Mouse (Mus musculus) neural tube, embryonic 14.5 days (tissue): Measurements from ENCODE around the gene Tll2. TPM values are rescaled to one million over a fixed set of nuclear protein-coding genes. Genes with fewer than 3 reads are reported as not detected.

Experiments used
- ATAC-seq: fragments of 200-750 bp; cut with Nextera tagmentation; 2 replicates; pipeline ENCODE4 v1.8.0; 2017; ENCODE audit warnings: low read depth, mild to moderate bottlenecking, moderate TSS enrichment, moderate library complexity
- H3K27ac ChIP-seq: fragments of 300-500 bp; sonication (generic); 2 replicates; pipeline ENCODE4 v1.5.1; 2014; ENCODE audit warnings: low read depth, mild to moderate bottlenecking, control low read depth, low read length, moderate library complexity, mixed read lengths
- H3K27me3 ChIP-seq: fragments of 300-500 bp; sonication (generic); 2 replicates; pipeline ENCODE4 v1.6.1; 2014; ENCODE audit warnings: low read length; ENCODE audit not compliant: control insufficient read depth, insufficient read depth
- H3K36me3 ChIP-seq: fragments of 300-500 bp; sonication (generic); 2 replicates; pipeline ENCODE4 v1.6.1; 2014; ENCODE audit warnings: low read length, mixed read lengths; ENCODE audit not compliant: control insufficient read depth, insufficient read depth
- H3K4me1 ChIP-seq: fragments of 300-500 bp; sonication (generic); 2 replicates; pipeline ENCODE4 v1.6.1; 2014; ENCODE audit warnings: low read length; ENCODE audit not compliant: control insufficient read depth, insufficient read depth
- H3K4me2 ChIP-seq: fragments of 300-500 bp; sonication (generic); 2 replicates; pipeline ENCODE4 v1.6.1; 2014; ENCODE audit warnings: mild to moderate bottlenecking, low read depth, low read length, control low read depth
- H3K4me3 ChIP-seq: fragments of 300-500 bp; sonication (generic); 2 replicates; pipeline ENCODE4 v1.5.1; 2014; ENCODE audit warnings: low read depth, low read length, control low read depth, mixed read lengths
- H3K9ac ChIP-seq: fragments of 300-500 bp; sonication (generic); replicated peaks from 2 replicates; pipeline ENCODE4 v1.6.1; 2014; ENCODE audit warnings: low read depth, mild to moderate bottlenecking, control low read depth, low read length, mixed read lengths
- H3K9me3 ChIP-seq: fragments of 300-500 bp; sonication (generic); 2 replicates; pipeline ENCODE4 v1.6.1; 2016; ENCODE audit warnings: low read length; ENCODE audit not compliant: control insufficient read depth
- WGBS: fragments of 180-500 bp; shearing (Covaris S2); extraction: QIAGEN DNeasy Blood & Tissue Kit; methylation state at CpG from one replicate; pipeline ENCODE4 v1.1.7; 2014; 5-methylcytosine and 5-hydroxymethylcytosine counted together
- polyA plus RNA-seq: library from polyadenylated mRNA; unstranded; fragments of >200 nt; fragmentation: Nextera tagmentation; extraction: Ambion mirVana; gene quantifications from 2 replicates; pipeline ENCODE4 v1.2.1, GENCODE M21; 2014

Tll2 gene
- polyA plus RNA-seq, 1 experiment from 2014 or later, result 2.2 TPM

GRCm38 (mm10) chr19:41071500-41071899 lies 135.1 kb downstream of the Tll2 start:
- ATAC-seq, result no peak
- Histone ChIP-seq H3K4me1 (no peaks in the 10 kb centered on the region), H3K4me2 (no peak overlapping the region), H3K9ac (no peak overlapping the region), H3K4me3 (no peak overlapping the region), H3K27ac (no peak overlapping the region), H3K36me3 (no peaks in the 10 kb centered on the region), H3K9me3 (no peaks in the 10 kb centered on the region), H3K27me3 (no peaks in the 10 kb centered on the region)
- WGBS, result 8% methylated on average over 8 of the region's 8 CpGs

GRCm38 (mm10) chr19:41054702-41055101 lies 151.9 kb downstream of the Tll2 start:
- Histone ChIP-seq H3K4me3 (no peak overlapping the region), H3K9me3 (no peaks in the 10 kb centered on the region), H3K27me3 (no peaks in the 10 kb centered on the region), H3K27ac (no peak overlapping the region), H3K9ac (no peak overlapping the region), H3K4me2 (no peak overlapping the region), H3K4me1 (no peaks in the 10 kb centered on the region), H3K36me3 (no peaks in the 10 kb centered on the region)
- WGBS, result 73% methylated on average over 4 of the region's 4 CpGs
- no peak for ATAC-seq

- no peak overlapping the region for H3K4me3 ChIP-seq
Measured at GRCm38 (mm10) chr19:41053530-41053929, 153.1 kb downstream of the Tll2 start.

GRCm38 (mm10) chr19:41052247-41052646 lies 154.4 kb downstream of the Tll2 start:
- 68% methylated on average over 5 of the region's 5 CpGs for WGBS
- no peak overlapping the region for H3K9ac ChIP-seq
- H3K27ac ChIP-seq, result no peak overlapping the region
- no peaks in the 10 kb centered on the region for H3K36me3 ChIP-seq
- H3K4me3 ChIP-seq, result no peak overlapping the region
- no peaks in the 10 kb centered on the region for H3K27me3 ChIP-seq
- no peaks in the 10 kb centered on the region for H3K4me1 ChIP-seq
- no peaks in the 10 kb centered on the region for H3K9me3 ChIP-seq
- H3K4me2 ChIP-seq, result no peak overlapping the region
- ATAC-seq, result no peak

More at GRCm38 (mm10) chr19:41053530-41053929, 153.1 kb downstream of the Tll2 start:
- no peak for ATAC-seq
- no peaks in the 10 kb centered on the region for H3K4me1 ChIP-seq
- no peaks in the 10 kb centered on the region for H3K27me3 ChIP-seq
- no peak overlapping the region for H3K9ac ChIP-seq
- no peak overlapping the region for H3K4me2 ChIP-seq
- H3K9me3 ChIP-seq, result no peaks in the 10 kb centered on the region
- no peak overlapping the region for H3K27ac ChIP-seq
- 36% methylated on average over 10 of the region's 10 CpGs for WGBS
- H3K36me3 ChIP-seq, result no peaks in the 10 kb centered on the region

- Histone ChIP-seq H3K9ac (no peak overlapping the region), H3K27me3 (no peaks in the 10 kb centered on the region), H3K9me3 (no peaks in the 10 kb centered on the region), H3K4me3 (no peak overlapping the region), H3K27ac (no peak overlapping the region), H3K36me3 (no peaks in the 10 kb centered on the region), H3K4me2 (no peak overlapping the region), H3K4me1 (no peaks in the 10 kb centered on the region)
- 95% methylated on average over 1 of the region's 1 CpGs for WGBS
- no peak for ATAC-seq
Measured at GRCm38 (mm10) chr19:41051714-41052113, 154.9 kb downstream of the Tll2 start.

GRCm38 (mm10) chr19:41048187-41048559 lies 158.5 kb downstream of the Tll2 start:
- no peaks in the 10 kb centered on the region for H3K4me1 ChIP-seq
- H3K4me3 ChIP-seq, result no peak overlapping the region
- H3K27ac ChIP-seq, result no peak overlapping the region
- H3K4me2 ChIP-seq, result no peak overlapping the region
- no peak for ATAC-seq
- no peaks in the 10 kb centered on the region for H3K27me3 ChIP-seq
- no peak overlapping the region for H3K9ac ChIP-seq
- WGBS, result 88% methylated on average over 3 of the region's 3 CpGs
- no peaks in the 10 kb centered on the region for H3K36me3 ChIP-seq
- H3K9me3 ChIP-seq, result no peaks in the 10 kb centered on the region

- Histone ChIP-seq H3K4me1 (no peaks in the 10 kb centered on the region), H3K9me3 (no peaks in the 10 kb centered on the region), H3K4me3 (no peak overlapping the region), H3K27me3 (no peaks in the 10 kb centered on the region), H3K4me2 (no peak overlapping the region), H3K27ac (no peak overlapping the region), H3K9ac (no peak overlapping the region), H3K36me3 (no peaks in the 10 kb centered on the region)
- no peak for ATAC-seq
- 88% methylated on average over 9 of the region's 9 CpGs for WGBS
Measured at GRCm38 (mm10) chr19:41047437-41048186, 159.0 kb downstream of the Tll2 start.

- Histone ChIP-seq H3K4me3 (no peak overlapping the region), H3K27ac (no peak overlapping the region), H3K36me3 (no peaks in the 10 kb centered on the region), H3K9ac (no peak overlapping the region), H3K9me3 (no peaks in the 10 kb centered on the region), H3K4me1 (no peaks in the 10 kb centered on the region), H3K27me3 (no peaks in the 10 kb centered on the region), H3K4me2 (no peak overlapping the region)
- no peak for ATAC-seq
- WGBS, result 61% methylated on average over 10 of the region's 10 CpGs
Measured at GRCm38 (mm10) chr19:41045091-41045770, 161.4 kb downstream of the Tll2 start.

- ATAC-seq, result no peak
- Histone ChIP-seq H3K9me3 (no peaks in the 10 kb centered on the region), H3K27me3 (no peaks in the 10 kb centered on the region), H3K4me2 (no peak overlapping the region), H3K9ac (no peak overlapping the region), H3K4me1 (no peaks in the 10 kb centered on the region), H3K36me3 (no peaks in the 10 kb centered on the region), H3K27ac (no peak overlapping the region), H3K4me3 (no peak overlapping the region)
- 88% methylated on average over 7 of the region's 7 CpGs for WGBS
Measured at GRCm38 (mm10) chr19:41039110-41039509, 167.5 kb downstream of the Tll2 start.
